Mouse (Mus musculus) megakaryocyte, embryonic 14.5 days (primary cell): ENCODE results near the gene Vps52.

Experiments
- FLI1 ChIP-seq: IDR thresholded peaks from 2 replicates; pipeline ENCODE4 v1.6.1; 2012; ENCODE audit warnings: low read length, inconsistent platforms, mixed read lengths
- GATA1 ChIP-seq: IDR thresholded peaks from 3 replicates; pipeline ENCODE4 v1.6.1; 2012; ENCODE audit warnings: mixed read lengths, low read length, inconsistent platforms, borderline replicate concordance

GRCm38 (mm10) chr17:33910346-33911051, 45.1 kb upstream of the Vps52 start:
- TF ChIP-seq GATA1 (no peak), FLI1 (no peak)
